Mouse (Mus musculus): ENCODE measurements at regions not wholly inside any gene's neighbourhood (a gene's known extent, or its start where the extent isn't known, plus 50 kb on each side); places are given as distances from the start of the nearest gene placed in this dataset.

- TF ChIP-seq CTCF (IDR thresholded peaks at IDR 0.05; ENCODE audit: low read depth, low read length) (no peak), TAL1 (conservative IDR thresholded peaks at IDR 0.05; ENCODE audit: low read depth, low read length) (no peak), POLR2AphosphoS5 (IDR thresholded peaks at IDR 0.05; ENCODE audit: insufficient replicate concordance, low read depth, low read length) (no peak), GATA1 (IDR thresholded peaks at IDR 0.05; ENCODE audit: borderline replicate concordance, low read length) (no peak), GATA2 (IDR thresholded peaks at IDR 0.05; ENCODE audit: borderline replicate concordance, low read depth, low read length) (no peak)
These were observed 185.3 kb downstream of the Atxn7l3b start for GRCm38 (mm10) chr10:112743527-112743926.

All from G1E (cell line).